Mouse (Mus musculus) lung, postnatal 25 days (tissue): ENCODE measurements at regions not wholly inside any gene's neighbourhood (a gene's known extent, or its start where the extent isn't known, plus 50 kb on each side); places are given as distances from the start of the nearest gene placed in this dataset.
A peak's percentile ranks its signal among the peaks of the same experiment; 100 is the strongest.

Experiments
- DNase-seq: peaks from one replicate; pipeline ENCODE4 v3.0.0; 2022; ENCODE audit warnings: low spot score

GRCm38 (mm10) chr7:134436917-134437316, 51.5 kb upstream of the D7Ertd443e start:
- DNase-seq = no peak

GRCm38 (mm10) chr7:134439281-134439680, 53.8 kb upstream of the D7Ertd443e start:
- DNase-seq = no peak

GRCm38 (mm10) chr7:134445008-134445806, 59.7 kb upstream of the D7Ertd443e start:
- no peak for DNase-seq

GRCm38 (mm10) chr7:134447648-134448202, 62.3 kb upstream of the D7Ertd443e start:
- no peak for DNase-seq

GRCm38 (mm10) chr7:134448831-134449230, 63.4 kb upstream of the D7Ertd443e start:
- no peak for DNase-seq

GRCm38 (mm10) chr7:134462677-134463076, 77.2 kb upstream of the D7Ertd443e start:
- no peak for DNase-seq

GRCm38 (mm10) chr7:134463380-134463779, 77.9 kb upstream of the D7Ertd443e start:
- DNase-seq = no peak

GRCm38 (mm10) chr7:134467216-134467615, 81.8 kb upstream of the D7Ertd443e start:
- no peak for DNase-seq

- DNase-seq = no peak
These were observed 85.8 kb upstream of the D7Ertd443e start for GRCm38 (mm10) chr7:134471286-134471685.

- no peak for DNase-seq
These were observed 105.9 kb upstream of the D7Ertd443e start for GRCm38 (mm10) chr7:134491326-134491725.

- DNase-seq = peak; percentile 24
These were observed 111.8 kb upstream of the D7Ertd443e start for GRCm38 (mm10) chr7:134497219-134497618.

GRCm38 (mm10) chr7:134497870-134498269, 112.4 kb upstream of the D7Ertd443e start:
- peak; percentile 38 for DNase-seq

GRCm38 (mm10) chr7:134498716-134499115, 113.3 kb upstream of the D7Ertd443e start:
- no peak for DNase-seq

GRCm38 (mm10) chr7:134499429-134499828, 114.0 kb upstream of the D7Ertd443e start:
- no peak for DNase-seq

GRCm38 (mm10) chr7:134500210-134500609, 114.7 kb upstream of the D7Ertd443e start:
- DNase-seq = no peak

GRCm38 (mm10) chr7:134501079-134501478, 115.6 kb upstream of the D7Ertd443e start:
- no peak for DNase-seq

GRCm38 (mm10) chr7:134510333-134510928, 125.0 kb upstream of the D7Ertd443e start:
- no peak for DNase-seq

GRCm38 (mm10) chr7:134519372-134519975, 134.0 kb upstream of the D7Ertd443e start:
- no peak for DNase-seq

- DNase-seq = no peak
These were observed 138.4 kb upstream of the D7Ertd443e start for GRCm38 (mm10) chr7:134523897-134524296.

GRCm38 (mm10) chr7:134525041-134525440, 139.6 kb upstream of the D7Ertd443e start:
- no peak for DNase-seq

- DNase-seq = no peak
These were observed 140.0 kb upstream of the D7Ertd443e start for GRCm38 (mm10) chr7:134525461-134525860.

GRCm38 (mm10) chr7:134527351-134527750, 141.9 kb upstream of the D7Ertd443e start:
- peak; percentile 8 for DNase-seq

- no peak for DNase-seq
These were observed 142.4 kb upstream of the Dock1 start for GRCm38 (mm10) chr7:134528026-134528425.
